Mouse (Mus musculus) G1E (cell line): ENCODE measurements around the gene Esrra. TPM values are rescaled to one million over a fixed set of nuclear protein-coding genes. Genes with fewer than 3 reads are reported as not detected.

Experiments used
- ATAC-seq: 2 replicates; pipeline ENCODE4 v1.8.0; 2016; ENCODE audit warnings: mild to moderate bottlenecking; ENCODE audit not compliant: insufficient number of reproducible peaks, poor library complexity, low FRiP score, severe bottlenecking; ENCODE audit errors: extremely low read depth
- DNase-seq: peaks from one replicate; pipeline ENCODE4 v3.0.0; 2012; ENCODE audit warnings: low spot score
- H3K27me3 ChIP-seq: 2 replicates; pipeline ENCODE4 v1.6.1; 2012; ENCODE audit warnings: mild to moderate bottlenecking, low read length, inconsistent platforms; ENCODE audit not compliant: insufficient read depth
- H3K36me3 ChIP-seq: replicated peaks from 2 replicates; pipeline ENCODE3; 2012; ENCODE audit warnings: mild to moderate bottlenecking, inconsistent platforms
- H3K4me1 ChIP-seq: 2 replicates; pipeline ENCODE4 v1.6.1; 2012; ENCODE audit warnings: low read depth, low read length, inconsistent platforms, mixed read lengths; ENCODE audit not compliant: insufficient read depth
- H3K4me3 ChIP-seq: 2 replicates; pipeline ENCODE4 v1.5.1; 2012; ENCODE audit warnings: low read depth, mild to moderate bottlenecking, inconsistent platforms, low read length, moderate library complexity, mixed read lengths
- H3K9me3 ChIP-seq: replicated peaks from 2 replicates; pipeline ENCODE4 v1.6.1; 2012; ENCODE audit warnings: inconsistent platforms
- CTCF ChIP-seq: IDR thresholded peaks from 2 replicates; pipeline ENCODE4 v1.5.1; 2012; ENCODE audit warnings: low read depth, low read length, inconsistent platforms, mixed read lengths
- GATA1 ChIP-seq: IDR thresholded peaks from 2 replicates; pipeline ENCODE4 v1.6.1; 2012; ENCODE audit warnings: borderline replicate concordance, low read length, inconsistent platforms, mixed read lengths
- GATA2 ChIP-seq: IDR thresholded peaks from 2 replicates; pipeline ENCODE4 v1.6.1; 2012; ENCODE audit warnings: low read depth, low read length, inconsistent platforms, borderline replicate concordance
- POLR2AphosphoS5 ChIP-seq: IDR thresholded peaks from 2 replicates; pipeline ENCODE4 v1.6.1; 2012; ENCODE audit warnings: low read depth, low read length, inconsistent platforms; ENCODE audit not compliant: insufficient replicate concordance
- TAL1 ChIP-seq: conservative IDR thresholded peaks from 2 replicates; pipeline ENCODE4 v1.6.1; 2012; ENCODE audit warnings: low read depth, low read length, inconsistent platforms, mixed read lengths
- polyA plus RNA-seq: library from polyadenylated mRNA; stranded (reverse); fragments of >175 nt; gene quantifications from 2 replicates; pipeline ENCODE4 v1.2.3, GENCODE M21; 2012
- total RNA-seq, 2 experiments: library from RNA; stranded (forward) in 1 of 2; stranded (reverse) in 1 of 2; fragments of 200-1000 nt in 1 of 2; fragments of >200 nt in 1 of 2; fragmentation: Nextera tagmentation in 1 of 2; gene quantifications; 2 replicates each; pipeline ENCODE4 v1.2.3; 2014 to 2017

The Esrra gene
- total and polyA plus RNA-seq, 3 experiments, result 10.0 to 42.6 (median 21.1) TPM

DNA sequence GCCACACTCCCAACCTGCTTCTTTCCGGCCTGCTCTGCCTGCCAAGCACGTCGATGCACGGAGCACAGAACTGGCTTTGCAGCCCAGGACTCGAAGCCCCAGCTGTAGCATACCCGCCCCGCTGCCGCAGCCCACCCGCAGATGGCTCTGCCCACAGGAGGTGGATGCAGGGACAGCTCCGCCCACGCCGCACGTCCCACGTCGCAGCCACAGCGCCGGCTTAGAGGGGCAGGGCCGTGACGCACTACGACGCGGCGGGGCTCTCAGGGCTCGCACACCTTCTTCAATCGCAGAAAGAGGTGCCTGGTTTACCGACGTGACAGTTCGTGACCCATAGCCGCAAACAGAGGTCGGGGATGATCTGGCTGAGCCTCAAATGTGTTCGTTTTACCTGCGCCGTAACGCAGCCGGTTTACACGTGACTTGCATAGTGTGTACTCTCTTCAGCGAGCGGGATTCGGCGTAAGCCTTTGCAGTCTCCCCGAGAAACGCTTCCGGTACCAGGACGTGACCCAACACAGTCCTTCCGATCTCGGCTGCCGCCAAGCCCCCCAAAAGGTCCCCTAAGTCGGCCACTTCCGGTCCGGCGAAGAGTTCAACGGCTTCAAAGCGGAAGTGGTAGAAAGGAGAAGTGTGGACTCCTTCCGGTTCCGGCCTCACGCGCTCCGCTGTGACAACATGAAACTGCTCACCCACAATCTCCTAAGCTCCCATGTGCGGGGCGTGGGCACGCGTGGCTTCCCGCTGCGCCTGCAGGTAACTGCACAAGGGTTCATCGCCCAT is 11.9 kb downstream of the Esrra start, which contains the start of the genes Trmt112 and Prdx5:
TSS of gene Trmt112 (plus strand) at position 192 of the 783 bp plus-strand sequence.
TSS of gene Prdx5 (minus strand) at position 600 of the 783 bp plus-strand sequence.
- peak within 1 kb of the TSS; percentile 89 for H3K4me3 ChIP-seq
- H3K36me3 ChIP-seq, result peaks cover 79% of the 10 kb centered on the region
- H3K9me3 ChIP-seq, result no peaks in the 10 kb centered on the region
- H3K27me3 ChIP-seq, result no peaks in the 10 kb centered on the region
- DNase-seq (peak; percentile 92), ATAC-seq (peak; percentile 72)
- peaks cover 66% of the 10 kb centered on the region for H3K4me1 ChIP-seq
- TF ChIP-seq POLR2AphosphoS5, result peak; percentile 84; the same call in 1 of the 2 replicates
- no peak for TF ChIP-seq CTCF

DNA sequence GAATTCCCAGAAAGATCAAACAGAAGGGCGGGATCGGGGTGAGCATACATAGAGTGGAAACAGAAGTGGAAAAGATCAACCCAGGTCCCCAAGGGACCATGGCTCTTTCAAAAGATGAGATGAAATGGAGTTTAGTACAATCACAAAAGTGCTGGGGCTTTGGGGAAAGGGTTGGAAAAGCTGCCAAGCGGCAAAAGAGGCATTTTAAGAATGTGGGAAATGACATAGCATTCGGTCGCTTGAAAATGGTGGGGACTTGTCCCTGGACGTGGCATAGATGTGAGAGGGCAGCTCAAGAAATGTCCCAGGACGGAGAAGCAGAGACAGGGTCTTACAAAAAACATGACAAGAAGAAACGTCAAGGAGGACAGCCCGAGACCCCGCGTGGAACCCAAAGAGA is 12.6 kb downstream of the Esrra start:
- TF ChIP-seq GATA1, result no peak
- TF ChIP-seq CTCF, result no peak
- no peak for TF ChIP-seq TAL1
- no peak for TF ChIP-seq POLR2AphosphoS5
- TF ChIP-seq GATA2, result no peak
- DNase-seq (no peak), ATAC-seq (no peak)
- Histone ChIP-seq H3K4me3 (peak overlapping the region; percentile 89), H3K4me1 (peaks cover 60% of the 10 kb centered on the region), H3K36me3 (peaks cover 78% of the 10 kb centered on the region), H3K9me3 (no peaks in the 10 kb centered on the region), H3K27me3 (no peaks in the 10 kb centered on the region)

DNA sequence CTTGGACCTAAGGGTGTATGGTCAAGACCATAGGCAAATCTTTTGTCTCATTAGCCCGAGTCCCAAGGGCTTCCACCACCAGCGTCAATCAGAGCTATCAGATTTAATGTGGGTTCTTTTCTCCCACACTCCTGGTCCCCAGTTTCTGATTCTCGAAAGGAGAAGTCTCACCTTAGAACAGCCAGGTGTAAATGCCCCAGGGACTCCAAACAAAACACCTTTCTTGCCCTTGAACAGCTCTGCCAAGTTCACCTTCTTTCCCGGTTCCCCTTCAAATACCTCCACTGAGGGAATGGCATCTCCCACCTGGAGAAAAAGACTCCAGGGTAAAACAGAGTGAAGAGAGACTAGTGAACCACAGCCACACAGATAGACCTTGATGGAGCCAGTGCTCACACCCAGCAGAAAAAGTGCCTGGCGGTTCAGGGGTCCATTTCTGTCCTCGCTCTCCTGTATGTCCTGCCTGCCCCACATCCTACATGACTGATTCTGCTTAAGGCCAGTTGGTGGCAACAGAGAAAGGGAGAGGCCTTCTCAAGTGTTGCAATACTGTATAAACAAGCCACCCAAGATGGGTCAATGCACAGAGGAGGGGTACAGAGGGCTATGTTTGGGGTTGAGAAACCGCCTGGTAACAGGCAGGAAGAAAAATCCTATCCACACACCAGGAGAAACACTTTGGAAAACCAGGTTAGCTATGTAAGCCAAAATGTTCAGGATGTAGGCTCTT is 13.6 kb downstream of the Esrra start:
- no peaks in the 10 kb centered on the region for H3K27me3 ChIP-seq
- H3K9me3 ChIP-seq, result no peaks in the 10 kb centered on the region
- DNase-seq, result no peak
- H3K4me1 ChIP-seq, result peaks cover 51% of the 10 kb centered on the region
- no peak for ATAC-seq
- TF ChIP-seq CTCF, result no peak
- TF ChIP-seq POLR2AphosphoS5, result no peak
- H3K4me3 ChIP-seq, result peak overlapping the region; percentile 89; the same call in 1 of the 2 replicates
- H3K36me3 ChIP-seq, result peaks cover 70% of the 10 kb centered on the region

DNA sequence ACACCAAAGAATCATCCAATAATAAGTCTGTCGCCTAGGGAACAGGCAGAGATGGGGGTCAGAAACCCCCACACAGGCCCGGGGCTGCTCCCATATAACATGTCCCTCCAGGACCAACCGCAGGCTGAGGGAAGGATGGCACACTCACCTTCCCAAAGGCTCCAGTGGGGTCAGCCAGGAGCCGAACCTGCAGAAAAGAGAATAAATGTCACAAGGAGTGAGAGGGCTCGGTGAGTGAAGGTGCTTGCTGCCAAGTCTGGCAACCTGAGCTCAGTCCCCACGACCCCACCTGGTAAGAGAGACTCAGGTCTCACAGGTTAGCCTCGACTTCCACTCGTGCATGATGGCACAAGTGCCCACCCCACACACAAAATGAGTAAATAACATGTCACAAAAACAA is 14.5 kb downstream of the Esrra start:
- peaks cover 61% of the 10 kb centered on the region for H3K36me3 ChIP-seq
- no peaks in the 10 kb centered on the region for H3K27me3 ChIP-seq
- no peak overlapping the region for H3K4me3 ChIP-seq
- no peak for ATAC-seq
- DNase-seq, result no peak
- H3K4me1 ChIP-seq, result peaks cover 42% of the 10 kb centered on the region
- no peak for TF ChIP-seq POLR2AphosphoS5
- H3K9me3 ChIP-seq, result no peaks in the 10 kb centered on the region

DNA sequence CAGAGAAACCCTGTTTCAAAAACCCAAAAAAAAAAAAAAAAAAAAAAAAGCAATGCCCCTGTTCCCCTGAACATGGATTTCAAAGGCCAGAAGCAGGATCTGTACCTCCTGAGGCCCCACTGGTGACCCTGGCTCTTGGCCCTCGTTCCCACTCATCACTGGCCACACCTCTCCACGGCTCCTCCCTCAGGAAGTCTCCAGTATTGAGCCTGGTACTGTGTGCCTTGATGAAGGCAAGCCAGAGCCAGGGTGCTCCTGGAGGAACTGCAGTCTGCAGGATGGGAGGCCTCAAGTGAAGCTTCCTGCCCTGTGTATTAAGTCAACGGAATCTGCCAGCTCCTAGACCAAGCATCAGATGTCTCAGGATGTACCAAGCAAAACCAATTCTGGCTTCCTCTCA is 15.4 kb downstream of the Esrra start:
- DNase-seq (no peak), ATAC-seq (no peak)
- H3K4me1 ChIP-seq, result peaks cover 33% of the 10 kb centered on the region
- no peaks in the 10 kb centered on the region for H3K27me3 ChIP-seq
- TF ChIP-seq POLR2AphosphoS5, result no peak
- TF ChIP-seq GATA2, result no peak
- no peak for TF ChIP-seq TAL1
- no peak for TF ChIP-seq CTCF
- TF ChIP-seq GATA1, result no peak
- H3K4me3 ChIP-seq, result no peak overlapping the region
- H3K36me3 ChIP-seq, result peaks cover 52% of the 10 kb centered on the region
- H3K9me3 ChIP-seq, result no peaks in the 10 kb centered on the region

DNA sequence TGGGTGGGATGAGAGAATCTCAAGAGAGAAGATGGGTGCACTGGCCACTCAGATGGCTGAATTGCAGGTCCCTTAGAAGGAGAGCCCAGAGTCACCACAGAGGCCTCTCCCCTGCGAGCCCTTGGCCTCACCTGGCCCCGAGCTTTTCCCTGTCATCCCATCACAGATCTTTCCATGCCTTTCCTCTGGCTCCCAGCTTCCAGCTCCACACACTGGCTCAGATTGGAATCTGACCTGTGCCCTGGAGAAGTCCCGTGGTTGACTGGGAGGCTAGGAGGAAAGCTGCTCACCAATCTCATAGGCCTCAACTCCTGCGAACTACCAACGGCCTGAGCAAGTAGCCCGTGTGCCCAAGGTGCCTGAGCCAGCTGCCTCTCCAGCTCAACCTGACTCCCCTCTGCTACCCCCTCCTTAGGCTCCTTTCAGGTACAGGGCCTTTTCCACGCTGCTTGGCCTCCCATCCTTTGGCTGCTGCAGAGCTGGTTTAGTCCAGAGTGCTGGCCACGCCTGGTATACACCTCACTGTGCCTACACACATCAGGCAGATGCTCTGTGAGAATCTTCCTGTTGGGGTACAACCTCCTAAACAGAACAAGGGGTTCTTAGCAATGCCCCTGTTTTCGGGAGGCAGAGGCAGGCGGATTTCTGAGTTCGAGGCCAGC is 16.0 kb downstream of the Esrra start:
- Histone ChIP-seq H3K36me3 (peaks cover 48% of the 10 kb centered on the region), H3K27me3 (no peaks in the 10 kb centered on the region), H3K4me1 (peaks cover 30% of the 10 kb centered on the region), H3K9me3 (no peaks in the 10 kb centered on the region), H3K4me3 (no peak overlapping the region)
- no peak for TF ChIP-seq GATA2
- TF ChIP-seq CTCF, result no peak
- no peak for TF ChIP-seq POLR2AphosphoS5
- TF ChIP-seq GATA1, result no peak
- no peak for TF ChIP-seq TAL1
- ATAC-seq, result no peak
- DNase-seq, result no peak
